Mouse (Mus musculus): Measurements from ENCODE around the gene Spata13.
A peak's percentile ranks its signal among the peaks of the same experiment; 100 is the strongest.

Spata13 gene

GRCm38 (mm10) chr14:60782121-60782656, 148.4 kb downstream of the Spata13 start:
- DNase-seq (ENCODE audit: inconsistent ontology term): no peak

DNA sequence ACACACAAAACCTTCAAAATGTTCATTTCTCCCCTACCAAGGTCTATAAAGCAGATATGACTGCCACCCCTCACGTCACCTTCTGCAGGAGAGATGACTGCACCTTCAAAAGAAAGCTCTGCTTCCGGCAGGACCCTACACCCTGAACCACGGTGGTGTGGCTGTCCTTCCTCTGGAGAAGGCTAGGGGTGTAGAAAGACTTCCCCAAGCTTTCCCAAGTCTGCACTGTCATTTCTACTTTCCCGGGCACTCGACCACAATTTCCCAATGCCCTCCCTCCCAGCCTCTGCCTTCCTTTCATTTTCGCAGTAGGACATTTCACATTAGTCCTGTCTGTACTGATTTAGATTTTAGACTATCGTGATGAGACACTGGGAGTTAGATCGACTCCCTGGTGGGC, 149.4 kb downstream of the Spata13 start:
- DNase-seq (ENCODE audit: inconsistent ontology term): no peak

DNA sequence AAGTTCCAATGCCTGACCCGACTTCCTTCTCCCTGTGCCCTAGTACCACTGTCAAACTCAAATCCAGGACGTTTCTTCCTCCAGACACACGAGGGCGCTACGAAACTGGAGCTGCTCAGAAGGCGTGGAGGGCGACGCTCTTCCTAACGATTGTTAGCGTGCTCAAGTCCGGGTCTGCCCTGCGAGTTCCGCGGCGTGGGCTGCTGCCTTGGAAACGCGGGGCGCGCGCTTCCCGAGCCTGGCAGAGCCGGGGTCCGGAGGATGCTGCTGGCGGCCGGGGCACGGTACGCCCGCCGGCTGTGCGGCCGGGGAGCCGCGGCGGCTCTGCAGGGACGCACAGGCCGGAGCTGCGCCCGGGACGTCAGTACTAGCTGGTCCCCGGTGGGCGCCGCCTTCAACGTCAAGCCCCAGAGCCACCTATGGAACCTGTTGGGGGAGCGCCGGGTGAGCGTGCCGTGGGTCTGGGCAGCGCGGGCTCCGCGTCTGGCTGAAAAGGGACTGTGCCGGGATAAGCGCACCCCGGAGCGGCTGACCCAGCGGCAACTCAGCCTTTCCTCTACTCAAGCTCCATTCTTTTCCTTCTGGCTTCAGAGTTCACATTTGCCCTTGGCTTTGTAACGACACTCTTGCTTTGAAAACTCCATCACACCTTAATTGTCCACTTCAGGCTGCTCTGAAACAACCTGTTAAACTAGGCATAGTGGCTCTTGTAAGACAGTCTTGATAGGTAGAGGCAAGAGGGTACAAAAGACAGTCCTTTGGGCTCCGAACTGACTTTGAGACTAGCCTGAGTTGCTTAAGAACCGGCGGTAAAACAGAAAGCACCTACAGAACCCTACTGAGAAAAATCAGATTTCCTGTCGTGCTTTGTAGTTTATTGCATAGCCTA, 150.9 kb downstream of the Spata13 start, which contains the start of gene Mipep:
Gene Mipep (plus strand): TSS at position 147 of the 889 bp plus-strand sequence.
- DNase-seq (ENCODE audit: inconsistent ontology term): peak; percentile 91

DNA sequence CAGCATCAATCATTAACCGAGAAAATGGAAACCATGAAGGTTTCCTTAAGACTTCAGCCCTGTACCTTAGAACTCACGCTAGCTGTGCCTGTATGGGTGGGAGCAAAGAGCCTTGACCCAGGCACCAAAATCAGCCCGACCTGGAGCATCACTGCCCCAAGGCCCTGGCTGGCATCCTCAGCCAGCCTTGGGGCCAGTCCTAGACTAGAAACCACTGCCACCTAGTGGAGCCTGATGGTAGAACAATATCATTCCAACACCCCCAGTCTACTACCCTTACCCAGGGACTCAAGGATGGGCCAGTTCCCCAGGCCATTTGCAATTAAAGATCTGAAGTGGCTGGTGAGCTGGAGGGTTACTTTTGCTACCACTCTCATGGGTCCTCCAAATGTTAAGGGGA, 156.3 kb downstream of the Spata13 start:
- no peak for DNase-seq (ENCODE audit: inconsistent ontology term)

- no peak for DNase-seq (ENCODE audit: inconsistent ontology term)
Measured at GRCm38 (mm10) chr14:60796600-60797322, 163.0 kb downstream of the Spata13 start.

- DNase-seq (ENCODE audit: inconsistent ontology term): no peak
Measured at GRCm38 (mm10) chr14:60797596-60797995, 163.8 kb downstream of the Spata13 start.

GRCm38 (mm10) chr14:60798721-60799120, 164.9 kb downstream of the Spata13 start:
- no peak for DNase-seq (ENCODE audit: inconsistent ontology term)

GRCm38 (mm10) chr14:60799762-60800728, 166.2 kb downstream of the Spata13 start:
- peak; percentile 46 for DNase-seq (ENCODE audit: inconsistent ontology term)

DNA sequence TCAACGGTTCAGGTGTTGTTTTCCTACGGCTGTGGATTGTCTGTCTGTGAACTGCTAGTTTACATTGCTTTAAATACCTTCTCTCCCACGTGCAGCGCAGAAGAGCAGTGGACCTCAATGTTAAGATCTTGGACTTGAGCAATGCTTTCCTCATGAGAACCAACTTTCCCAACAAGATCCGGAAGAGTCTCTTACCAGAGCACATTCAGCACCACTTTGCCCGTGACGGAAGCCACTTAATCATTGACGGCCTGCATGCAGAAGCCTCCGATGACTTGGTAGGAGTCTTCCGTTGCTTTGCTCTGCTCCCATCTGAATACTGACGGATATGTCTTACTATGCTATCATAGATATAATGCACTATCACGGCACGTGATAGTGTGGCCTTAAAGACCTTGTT, 168.2 kb downstream of the Spata13 start:
- no peak for DNase-seq (ENCODE audit: inconsistent ontology term)

GRCm38 (mm10) chr14:60804978-60805377, 171.2 kb downstream of the Spata13 start:
- DNase-seq (ENCODE audit: inconsistent ontology term): no peak

DNA sequence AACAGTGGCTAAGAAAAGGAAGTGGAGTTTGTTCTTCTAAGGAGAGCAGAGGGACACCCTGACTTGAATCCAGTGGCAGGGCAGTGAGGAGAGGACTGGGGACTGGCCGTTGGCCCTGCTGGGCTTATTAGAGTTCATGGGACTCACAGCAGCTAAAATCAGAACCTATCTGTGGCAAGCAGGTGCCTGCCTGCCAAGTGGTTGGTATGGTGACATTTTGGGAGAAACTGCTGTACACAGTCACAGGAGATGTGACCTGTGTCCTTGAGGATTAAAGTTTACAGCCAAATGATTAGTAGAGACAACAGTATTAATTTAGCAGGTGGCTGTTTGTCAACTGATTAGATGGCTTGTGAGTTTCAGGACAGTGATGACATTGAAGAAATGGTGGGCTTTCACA, 172.1 kb downstream of the Spata13 start:
- no peak for DNase-seq (ENCODE audit: inconsistent ontology term)

GRCm38 (mm10) chr14:60806891-60807344, 173.1 kb downstream of the Spata13 start:
- no peak for DNase-seq (ENCODE audit: inconsistent ontology term)

GRCm38 (mm10) chr14:60809881-60810280, 176.1 kb downstream of the Spata13 start:
- DNase-seq (ENCODE audit: inconsistent ontology term): no peak

GRCm38 (mm10) chr14:60811547-60811946, 177.7 kb downstream of the Spata13 start:
- no peak for DNase-seq (ENCODE audit: inconsistent ontology term)

Measured in Muller cell, postnatal 12 days (primary cell).